Mouse (Mus musculus) olfactory bulb, adult 2 months (tissue): Measurements from ENCODE around the gene Mfap3l.

ENCODE experiments used
- CTCF ChIP-seq: fragments of 200-500 bp; IDR thresholded peaks from 2 replicates; pipeline ENCODE4 v1.5.1; 2012; ENCODE audit warnings: low read depth, mild to moderate bottlenecking, low read length, moderate library complexity; ENCODE audit not compliant: insufficient read depth
- POLR2A ChIP-seq: fragments of 200-500 bp; IDR thresholded peaks from 2 replicates; pipeline ENCODE4 v1.6.1; 2012; ENCODE audit warnings: mild to moderate bottlenecking, low read depth, low read length, moderate library complexity; ENCODE audit not compliant: insufficient read depth

DNA sequence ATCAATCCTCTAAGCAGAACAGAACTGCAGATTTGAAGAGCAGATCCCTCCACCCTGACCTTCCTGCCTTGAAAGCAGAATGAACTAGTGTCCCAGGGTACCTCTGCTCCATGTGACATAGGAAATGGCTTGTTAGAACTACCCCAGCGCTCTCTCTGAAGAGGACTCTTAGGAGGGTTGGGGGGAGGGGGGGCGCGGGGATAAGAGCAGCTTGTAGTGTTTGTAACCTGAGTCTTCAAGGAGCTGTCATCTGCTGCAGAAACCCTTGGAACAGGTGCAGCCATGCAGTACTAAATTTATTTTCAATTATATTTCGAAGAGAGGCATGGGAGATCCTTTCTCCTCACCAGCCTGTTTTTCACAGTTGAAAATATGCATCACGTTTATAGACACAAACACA, 30.9 kb downstream of the Mfap3l start:
- TF ChIP-seq POLR2A (no peak), CTCF (no peak)
